Mouse (Mus musculus) R1 (cell line): Measurements from ENCODE around the gene Car5a.
A peak's percentile ranks its signal among the peaks of the same experiment; 100 is the strongest.

Source experiments
- DNase-seq: peaks from one replicate; pipeline ENCODE4 v3.0.0-alpha.2; 2018; ENCODE audit warnings: low read depth, low spot score

Gene Car5a

DNA sequence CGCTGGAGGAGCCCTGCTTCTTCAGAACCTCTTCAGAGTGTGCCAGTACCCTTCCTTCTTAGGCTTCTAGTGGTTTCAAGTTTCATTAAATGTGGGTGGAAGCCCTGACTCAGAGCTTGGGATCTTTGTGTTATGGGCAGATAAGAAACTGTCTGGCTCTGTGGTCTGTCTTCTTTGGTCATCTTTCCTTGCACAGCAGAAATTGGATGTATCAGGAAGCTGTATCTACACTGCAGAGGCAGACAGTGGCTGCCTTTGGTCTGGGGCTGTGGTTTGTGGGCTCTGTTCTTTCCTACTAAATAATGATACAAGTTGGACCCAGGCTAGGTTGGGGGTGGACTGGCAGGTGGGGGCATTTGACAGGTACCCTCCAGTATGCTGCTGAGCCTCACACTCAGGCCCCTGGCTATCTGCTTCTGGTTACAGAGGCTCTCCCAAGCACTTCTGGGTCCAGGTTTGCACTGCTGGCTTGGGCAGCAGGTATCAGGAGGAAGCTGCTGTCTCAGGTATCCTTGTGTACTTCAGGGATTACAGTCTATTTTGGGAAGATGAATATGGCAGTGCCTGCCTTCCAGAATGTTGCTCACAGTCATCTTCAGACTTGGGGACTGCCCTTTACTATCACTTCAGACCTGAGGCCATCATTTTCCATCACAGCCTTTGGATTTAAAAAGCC, 11.3 kb upstream of the Car5a start:
- DNase-seq = no peak

DNA sequence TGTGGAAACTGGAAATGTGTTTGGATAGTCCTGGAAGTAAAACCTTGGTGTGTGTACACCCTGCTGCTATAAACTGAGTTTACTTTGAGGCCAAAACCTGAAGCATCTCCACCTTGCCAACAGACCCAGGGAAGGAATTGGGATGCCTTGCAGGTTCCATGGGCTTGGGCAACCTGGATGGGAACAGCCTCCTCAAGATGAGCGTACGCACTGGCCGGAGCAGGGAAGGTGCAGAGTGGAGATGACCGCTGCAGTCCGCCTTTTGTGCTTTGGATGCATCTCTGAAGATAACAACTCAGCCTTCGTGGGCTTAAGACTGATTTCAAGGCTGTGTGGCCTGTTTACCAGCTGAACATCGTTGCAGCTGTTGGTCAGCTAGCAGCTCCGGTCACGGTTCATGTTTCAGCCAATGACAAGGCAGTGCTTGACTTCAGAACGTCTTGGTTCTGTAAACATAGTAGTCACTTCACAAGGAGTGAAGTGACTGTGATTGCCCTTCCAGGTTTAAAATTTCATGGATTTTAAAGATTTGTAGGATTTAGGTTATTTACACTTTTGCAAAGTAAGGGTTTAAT, 10.4 kb upstream of the Car5a start:
- no peak for DNase-seq

DNA sequence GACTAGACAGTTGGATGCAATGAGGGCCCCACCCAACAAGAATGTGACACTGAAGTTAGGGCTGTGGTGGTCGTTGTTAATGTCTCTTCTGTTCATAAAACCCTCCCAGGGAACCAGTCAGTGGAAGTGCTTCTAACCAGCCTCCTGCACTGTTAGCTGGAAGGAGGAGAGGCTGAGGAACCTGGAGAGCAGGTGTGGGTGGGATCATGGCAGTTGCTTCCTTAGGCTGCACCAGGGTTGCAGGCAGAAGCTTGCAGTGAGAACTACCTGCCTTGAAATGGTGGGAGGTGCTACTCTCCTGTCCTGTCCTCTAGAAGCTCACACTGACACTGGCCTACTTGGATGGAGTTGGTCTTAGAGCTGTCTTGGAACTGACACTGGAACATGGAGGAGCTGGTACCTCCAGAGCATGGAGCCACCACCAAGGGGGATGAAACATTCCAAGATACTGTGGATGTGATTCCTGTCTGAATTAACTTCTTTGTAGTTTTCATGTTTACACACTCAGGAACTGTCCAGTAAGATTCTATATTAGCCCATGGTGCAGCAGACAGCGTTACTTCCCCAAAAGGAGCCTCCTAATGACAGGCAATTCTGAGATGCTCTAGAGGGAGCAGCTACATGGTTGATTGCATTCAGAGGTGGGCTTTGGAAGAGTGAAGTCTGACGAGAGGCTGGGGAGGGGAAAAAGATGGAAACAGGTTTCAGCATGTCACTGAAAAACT, 9.3 kb upstream of the Car5a start:
- no peak for DNase-seq

DNA sequence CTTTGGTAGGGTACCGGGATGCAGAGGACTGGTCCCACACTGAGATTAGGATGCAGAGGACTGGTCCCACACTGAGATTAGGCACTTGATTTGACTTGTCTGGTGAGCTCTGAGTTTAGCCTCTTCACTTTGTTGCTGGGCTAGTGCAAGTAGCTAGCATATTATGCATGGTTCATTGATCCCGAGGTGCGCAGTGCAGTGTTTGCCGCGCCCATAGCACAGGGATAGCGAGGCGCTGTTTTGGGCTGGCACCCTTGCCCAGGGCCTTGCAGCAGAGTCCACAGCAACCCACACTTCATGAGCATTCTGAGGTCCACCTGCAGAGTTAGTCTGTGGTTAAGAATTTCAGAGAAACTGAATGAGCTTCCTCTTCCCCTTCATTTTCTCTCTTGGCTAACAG, 8.1 kb upstream of the Car5a start:
- DNase-seq = no peak

DNA sequence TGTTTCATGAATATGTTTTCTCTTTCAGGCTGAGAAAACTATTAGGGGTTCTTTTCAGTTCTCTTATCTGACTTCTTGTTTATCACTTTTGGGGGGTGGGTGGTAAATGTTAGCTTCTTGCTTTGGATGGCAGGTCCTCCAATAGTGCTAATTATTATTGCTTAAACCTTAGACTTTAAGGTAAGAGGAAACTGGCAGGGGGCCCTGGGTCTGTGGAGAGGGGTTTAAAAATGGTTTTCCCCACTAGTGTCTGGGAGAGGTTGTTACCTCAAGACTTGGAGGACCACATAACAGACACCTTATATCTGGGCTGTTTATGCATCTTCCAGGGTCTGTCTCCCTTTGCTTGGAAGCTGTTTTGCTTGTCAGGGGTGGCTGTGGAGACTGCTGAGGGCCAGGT, 7.4 kb upstream of the Car5a start:
- no peak for DNase-seq

DNA sequence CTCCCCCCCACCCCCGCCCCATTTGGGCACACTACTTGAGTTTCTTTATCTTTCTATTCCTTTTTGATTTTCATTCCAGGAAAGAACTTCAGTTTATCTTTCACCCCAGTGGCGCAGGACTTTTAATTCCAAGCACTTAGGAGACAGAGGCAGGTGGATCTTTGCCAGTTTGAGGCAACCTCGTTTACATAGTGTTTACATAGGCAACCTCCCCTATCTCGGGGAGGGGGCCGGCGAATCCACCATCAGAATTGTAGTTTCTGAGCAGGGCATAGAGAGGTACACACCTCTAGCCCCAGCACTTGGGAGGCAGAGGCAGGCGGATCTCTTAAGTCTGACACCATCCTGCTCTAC, 6.9 kb upstream of the Car5a start:
- DNase-seq = peak; percentile 46

DNA sequence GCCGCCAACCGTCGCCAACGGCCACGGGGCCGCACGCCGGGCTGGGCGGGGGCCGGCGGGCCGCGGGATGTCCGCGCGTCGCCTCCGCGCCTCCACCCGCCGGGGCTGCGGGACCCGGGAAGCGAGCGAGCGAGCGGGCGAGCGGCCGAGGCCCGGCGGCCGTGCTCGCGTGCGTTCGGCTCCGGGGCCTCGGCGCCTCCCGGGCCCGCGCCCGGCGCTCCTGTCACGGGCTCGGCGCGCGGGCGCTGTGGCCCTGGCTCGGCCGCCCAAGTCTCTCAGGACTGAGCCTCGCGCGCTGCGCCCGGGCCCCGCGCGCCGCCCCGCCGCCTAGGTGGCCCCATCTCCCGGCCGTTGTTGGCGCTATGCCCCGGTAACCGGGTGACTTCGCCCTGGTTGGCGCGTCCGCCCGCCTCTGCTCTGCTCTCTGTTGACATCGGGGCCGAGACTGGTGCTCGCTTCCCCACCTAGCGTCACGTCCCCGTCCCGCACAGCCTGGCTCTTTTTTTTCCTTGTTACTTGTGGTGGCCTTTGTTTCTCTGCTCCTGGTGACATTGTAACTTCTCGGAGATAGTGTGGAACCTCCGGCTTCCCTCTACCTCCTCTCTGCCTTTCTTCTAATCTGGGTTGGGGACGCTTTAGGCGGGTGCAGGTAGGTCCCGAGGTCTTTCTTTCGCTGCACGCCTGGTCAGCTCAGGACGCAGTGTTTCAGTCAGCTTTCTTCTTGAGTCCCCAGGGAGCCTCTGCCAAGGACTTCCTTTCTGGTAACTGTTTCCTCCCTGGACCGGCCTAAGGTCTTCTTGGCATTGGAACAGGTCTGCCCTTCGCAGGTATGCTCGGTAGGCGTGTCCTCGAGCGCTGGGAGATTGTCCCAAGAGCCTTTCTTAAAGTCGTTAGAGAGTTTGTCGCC, 6.3 kb upstream of the Car5a start:
- peak; percentile 79 for DNase-seq

DNA sequence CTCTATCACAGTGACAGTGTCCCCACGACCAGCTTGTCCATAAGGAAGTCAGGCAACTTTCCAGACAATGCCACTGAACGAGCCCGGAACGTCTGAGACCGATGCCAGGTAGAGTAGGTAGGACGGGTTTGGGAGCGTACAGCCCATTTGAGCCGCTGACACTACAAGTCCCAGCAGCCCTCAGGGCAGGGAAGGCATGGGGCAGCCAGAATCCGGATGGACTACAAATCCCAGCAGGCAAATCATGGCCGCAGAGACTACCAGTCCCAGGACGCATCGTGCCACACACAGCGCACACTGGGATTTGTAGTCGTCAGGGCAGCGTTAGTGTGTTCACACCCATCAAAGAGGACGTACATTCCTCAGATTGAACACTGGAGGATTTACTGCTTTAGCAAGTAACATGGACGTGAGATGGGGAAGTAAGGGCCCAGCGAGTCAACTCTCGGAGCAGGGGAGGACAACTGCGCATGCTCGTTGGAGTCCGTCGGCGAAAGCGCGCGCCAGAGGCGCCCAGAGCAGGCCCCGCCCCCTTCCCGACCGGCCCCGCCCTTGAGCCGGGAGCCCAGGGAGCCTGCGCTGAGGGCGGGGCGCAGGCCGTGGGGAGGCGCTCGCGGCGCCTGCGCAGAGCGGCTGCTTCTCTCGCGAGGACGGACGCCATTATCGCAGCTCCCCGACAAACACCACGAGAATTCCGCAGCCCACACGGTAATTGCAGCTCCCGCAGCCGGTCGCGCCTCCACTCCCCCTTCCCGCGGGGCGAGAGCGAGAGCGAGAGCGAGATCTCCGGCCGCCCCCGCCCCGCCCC, 5.4 kb upstream of the Car5a start:
- peak; percentile 99 for DNase-seq

DNA sequence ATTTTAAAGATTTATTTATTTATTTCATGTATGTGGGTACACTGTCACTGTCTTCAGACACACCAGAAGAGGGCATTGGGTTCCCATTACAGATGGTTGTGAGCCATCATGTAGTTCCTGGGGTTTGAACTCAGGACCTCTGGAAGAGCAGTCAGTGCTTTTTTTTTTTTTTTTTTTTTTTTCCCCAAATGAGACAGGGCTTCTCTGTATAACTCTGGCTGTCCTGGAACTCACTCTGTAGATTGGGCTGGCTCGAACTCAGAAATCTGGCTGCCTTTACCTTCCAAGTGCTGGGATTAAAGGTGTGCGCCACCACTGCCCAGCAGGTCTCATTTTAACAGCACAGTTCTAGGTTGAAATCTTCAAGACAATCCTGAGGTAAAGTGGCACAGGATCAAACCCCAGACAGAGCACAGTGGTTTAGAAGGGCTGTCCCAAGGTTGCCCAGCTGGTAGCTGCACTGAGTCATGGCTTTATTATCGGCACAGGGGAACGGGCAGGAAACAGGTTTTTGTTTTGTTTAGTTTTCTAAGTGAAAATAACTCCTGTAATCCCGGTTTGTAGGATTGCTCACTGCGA, 4.6 kb upstream of the Car5a start, which contains the start of gene Banp:
Gene Banp (plus strand): TSS at position 529 of the 579 bp plus-strand sequence.
- DNase-seq = no peak

DNA sequence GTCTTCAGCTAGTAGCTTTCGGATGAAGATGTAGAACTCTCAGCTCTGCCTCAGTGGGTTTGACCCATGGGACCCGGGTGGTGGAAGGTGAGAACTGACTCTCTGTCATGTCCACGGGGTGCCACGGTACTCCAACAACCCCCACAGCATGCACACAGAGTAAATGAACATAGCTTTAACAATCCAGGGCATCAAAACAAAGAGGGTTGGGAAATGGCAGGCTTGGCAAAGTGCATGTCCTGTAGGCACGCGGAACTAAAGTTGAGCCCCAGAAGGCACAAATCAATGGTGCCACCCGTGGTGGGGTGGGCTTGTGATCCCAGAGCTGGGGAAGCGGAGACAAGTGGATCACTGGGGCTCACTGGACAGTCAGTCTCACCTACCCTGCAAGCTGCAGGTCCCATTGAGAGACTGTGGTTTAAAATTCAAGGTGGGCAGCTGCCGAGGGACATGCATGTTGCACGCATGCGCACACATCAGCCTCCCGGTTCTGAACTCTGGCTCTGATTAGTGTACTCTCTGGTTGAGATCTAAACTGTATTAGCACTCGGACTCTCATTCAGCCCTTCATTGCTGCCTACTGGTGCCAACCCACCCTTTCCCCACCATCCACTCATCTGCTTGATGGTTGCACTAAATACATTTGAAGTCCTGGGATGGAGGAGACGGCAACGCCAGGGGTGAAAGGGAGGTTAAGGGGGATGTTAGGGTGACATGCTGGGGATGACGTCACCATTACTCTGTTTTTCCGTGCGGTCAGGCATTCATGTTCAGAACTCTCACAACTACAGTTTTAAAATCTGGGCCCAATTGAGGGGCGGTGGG, 3.8 kb upstream of the Car5a start:
- DNase-seq = peak; percentile 59

DNA sequence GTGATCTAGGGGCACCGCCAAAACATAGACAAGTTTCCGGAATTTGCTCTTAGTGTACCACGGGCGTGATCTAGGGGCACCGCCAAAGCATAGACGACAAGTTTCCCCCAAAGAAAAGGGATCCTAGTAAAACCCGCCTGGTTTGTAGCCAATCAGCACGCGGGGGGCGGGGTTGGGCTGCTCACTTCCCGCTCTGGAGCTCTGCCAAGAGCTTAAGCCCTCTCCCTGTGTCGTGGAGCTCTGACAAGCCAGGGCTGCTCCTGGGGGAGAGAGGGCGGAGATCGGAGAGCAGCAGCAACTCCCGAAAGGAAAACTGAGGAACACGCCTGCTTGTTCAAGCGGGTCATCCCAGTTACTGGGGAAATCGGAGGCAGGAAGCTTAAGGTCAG, 3.0 kb upstream of the Car5a start:
- peak; percentile 97 for DNase-seq

DNA sequence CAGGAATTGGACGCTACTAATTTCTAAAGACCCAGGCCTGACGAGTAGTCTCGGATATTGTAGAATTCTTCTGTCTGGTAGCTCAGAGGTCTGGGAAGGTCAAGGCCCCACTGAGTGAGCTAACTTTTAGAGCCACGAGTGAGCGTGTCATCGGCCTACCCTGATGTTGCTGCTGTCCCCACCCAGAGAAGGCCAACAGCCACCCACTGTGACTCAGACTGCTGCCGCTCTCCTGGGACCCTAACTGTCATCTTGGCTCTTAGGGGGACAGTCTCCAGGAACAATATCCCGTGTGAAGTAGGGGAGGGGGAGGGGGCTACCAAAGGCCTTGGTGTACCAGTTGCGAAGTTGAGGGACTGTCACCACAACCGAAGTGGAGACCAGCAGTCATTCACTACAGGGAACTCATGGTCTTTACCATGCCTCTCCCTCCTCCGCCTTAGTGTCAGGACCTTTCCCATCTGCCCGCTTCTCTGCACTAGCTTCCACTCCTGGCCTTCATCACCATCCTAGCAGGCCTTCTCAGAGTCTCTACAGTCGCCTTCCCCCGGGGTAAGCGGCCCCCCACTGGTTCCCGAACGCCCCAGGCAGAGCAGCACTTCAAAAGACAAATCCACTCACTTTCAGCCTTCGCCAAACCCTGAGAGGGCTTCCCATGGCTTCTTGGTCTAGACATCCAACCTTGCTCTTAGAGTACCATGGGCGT, 2.5 kb upstream of the Car5a start:
- DNase-seq = no peak

DNA sequence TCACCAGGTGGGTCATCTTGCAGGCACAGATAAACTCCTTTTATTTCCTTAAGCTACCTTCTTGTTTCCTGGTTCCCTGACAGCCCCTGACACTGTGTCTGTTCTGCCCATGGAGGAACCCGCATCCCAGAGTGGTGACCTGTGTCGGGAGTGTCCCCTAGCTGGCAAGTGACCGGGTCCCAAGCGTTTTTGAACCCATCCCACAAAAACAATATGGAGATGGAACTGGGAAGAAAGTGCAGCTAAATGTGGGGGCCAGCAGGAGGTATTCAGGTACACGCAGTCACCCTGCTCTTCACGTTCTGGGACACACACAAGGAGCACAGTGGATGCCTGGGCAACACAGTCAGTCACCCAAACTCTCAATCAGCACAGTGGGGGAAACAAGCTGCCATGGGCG, 1.6 kb upstream of the Car5a start:
- DNase-seq = no peak

DNA sequence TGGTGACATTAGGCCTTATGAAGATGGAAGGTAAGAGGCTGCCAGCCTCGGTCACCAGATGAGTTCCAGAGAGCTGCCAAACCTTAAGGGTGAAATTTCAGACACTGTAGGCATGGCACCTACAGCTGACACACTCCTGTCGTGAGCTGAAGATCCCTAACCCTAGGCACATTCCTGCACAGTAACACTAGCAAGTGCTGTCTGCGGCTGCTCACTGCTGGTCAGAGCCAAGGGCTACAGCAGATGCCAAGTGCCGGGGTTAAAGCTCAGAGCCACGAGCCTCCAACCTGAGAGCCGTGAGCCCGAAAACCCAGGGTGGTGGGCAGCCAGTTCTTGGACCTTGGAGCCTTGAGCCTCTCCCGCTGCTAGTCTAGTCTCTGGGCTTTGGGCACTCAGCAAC, 988 bp downstream of the Car5a start:
- no peak for DNase-seq

DNA sequence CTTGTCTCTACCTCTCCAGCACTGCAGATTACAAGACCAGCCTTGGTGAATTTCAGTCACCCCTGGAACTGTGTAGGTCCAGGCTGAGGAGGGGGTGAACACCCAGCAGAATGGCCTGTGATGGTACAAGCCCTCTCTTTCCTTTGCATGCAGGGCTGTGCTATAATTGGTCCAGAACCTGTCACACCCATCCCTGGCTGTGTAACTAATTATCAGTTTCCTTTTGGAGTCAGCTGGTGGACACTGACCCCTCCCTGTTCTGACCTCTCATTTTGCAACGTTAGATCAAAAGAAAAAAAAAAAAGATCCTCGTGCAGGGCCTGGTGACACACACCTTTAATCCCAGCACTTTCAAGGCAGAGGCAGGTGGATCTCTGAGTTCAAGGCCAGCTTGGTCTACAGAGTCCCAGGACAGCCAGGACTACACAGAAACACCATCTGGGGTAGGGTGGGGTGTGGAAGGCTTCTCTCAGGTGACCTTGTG, 1.6 kb downstream of the Car5a start:
- no peak for DNase-seq

DNA sequence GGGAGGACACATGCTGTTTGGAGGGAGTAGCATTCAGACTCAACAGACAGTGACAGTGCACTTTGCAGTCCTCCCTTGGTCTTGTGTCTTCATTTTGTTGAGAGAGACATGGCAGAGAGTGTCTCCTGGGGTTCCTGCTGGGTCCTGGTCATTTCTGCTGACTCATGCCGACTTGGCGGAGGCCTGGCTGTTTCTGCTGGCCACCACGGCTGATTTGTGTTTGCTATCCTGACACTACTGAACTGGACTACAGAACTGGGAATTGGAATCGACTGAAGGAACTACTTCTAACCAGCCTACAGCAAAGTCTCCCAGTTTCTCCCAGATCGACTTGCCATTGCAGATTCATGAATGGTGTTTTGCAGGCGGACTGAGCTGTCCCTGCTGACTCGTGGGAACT, 6.0 kb downstream of the Car5a start:
- peak; percentile 45 for DNase-seq

DNA sequence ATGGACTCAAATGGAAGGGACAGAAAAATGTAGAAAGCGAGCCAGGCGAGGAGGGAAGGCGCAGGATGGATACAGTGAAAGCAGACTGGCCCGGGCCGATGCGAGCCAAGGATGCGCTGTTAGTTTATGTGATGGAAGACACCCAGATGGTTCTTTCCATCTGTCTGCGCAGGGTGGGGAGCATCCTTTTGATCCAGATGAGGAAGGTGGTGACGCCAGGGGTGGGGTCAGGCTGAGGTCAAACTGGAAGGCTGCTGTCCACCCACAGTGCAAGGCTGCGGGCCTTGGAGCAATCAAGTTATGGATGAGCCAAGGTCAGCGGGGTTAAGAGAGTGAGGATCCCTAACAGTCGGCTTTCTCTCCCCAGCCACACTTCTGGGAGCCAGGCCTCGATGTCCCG, 8.3 kb downstream of the Car5a start:
- no peak for DNase-seq

DNA sequence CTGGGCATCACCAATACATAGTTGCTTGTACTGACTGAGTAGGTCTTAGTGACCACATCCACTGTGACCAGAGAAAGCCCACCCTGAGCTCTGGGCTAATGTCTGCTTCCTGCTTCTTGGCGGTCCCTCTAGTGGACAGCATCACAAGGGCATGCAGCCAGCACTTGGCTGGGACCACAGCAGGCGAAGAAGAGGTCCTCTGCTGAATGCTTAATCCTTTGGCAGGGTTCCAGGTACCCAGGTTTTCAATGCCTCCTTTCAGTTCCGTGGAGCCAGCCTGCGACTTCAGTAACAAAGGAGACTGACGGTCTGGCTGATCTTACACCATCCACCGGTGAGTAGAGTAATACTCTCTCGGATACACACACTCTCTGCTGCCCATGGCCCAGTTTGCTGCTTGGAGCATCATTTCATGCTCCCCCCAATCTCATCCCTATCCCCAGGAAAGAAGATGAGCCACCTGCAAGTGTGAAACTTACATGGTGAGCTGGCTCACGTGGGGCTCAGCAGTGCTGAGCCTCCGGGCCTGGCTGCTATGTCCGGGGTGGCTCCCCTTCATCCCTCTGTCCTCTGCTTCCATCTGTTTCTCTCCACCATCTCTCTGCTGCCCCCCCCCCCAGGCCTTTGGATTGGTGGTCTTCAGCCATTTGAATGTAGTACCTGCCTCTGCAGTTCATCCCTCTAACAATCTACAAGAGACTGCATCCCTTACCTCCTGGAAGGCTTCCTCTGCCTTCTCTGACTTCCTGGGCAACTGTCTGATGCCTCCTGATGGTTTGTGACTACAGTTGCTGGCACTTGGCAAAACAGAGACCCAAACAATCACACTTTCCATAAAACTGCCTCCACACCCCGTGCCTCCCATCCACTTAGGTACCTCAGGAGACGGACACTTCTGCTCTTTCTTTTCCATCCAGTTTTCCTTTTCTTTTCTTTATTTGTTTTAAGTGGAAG, 9.1 kb downstream of the Car5a start:
- DNase-seq = peak; percentile 74
